Mouse (Mus musculus) neutrophil, adult 65 days (primary cell): ENCODE results near the gene Armc2. TPM values are rescaled to one million over a fixed set of nuclear protein-coding genes. Genes with fewer than 3 reads are reported as not detected.

ENCODE experiments used
- total RNA-seq: library from RNA; stranded (reverse); gene quantifications from 2 replicates; pipeline ENCODE4 v1.2.4, GENCODE M21; 2023

Gene Armc2
- total RNA-seq, result not detected in 2 replicates

GRCm38 (mm10) chr10:42018016-42018949 lies at the start of gene Armc2:
Gene Armc2, minus strand, starts transcription at chr10:42018442.

Other genes starting within 250 kb of the Armc2 start
- 5.1 and 5.3 TPM in 2 replicates for gene Cep57l1, start 208.6 kb downstream of the Armc2 start, total RNA-seq
- gene Sesn1, start 208.5 kb downstream of the Armc2 start, total RNA-seq, result 6.8 and 8.3 TPM in 2 replicates